Mouse (Mus musculus) intestine, embryonic 16.5 days (tissue): ENCODE measurements around the gene Tnpo1. TPM values are rescaled to one million over a fixed set of nuclear protein-coding genes. Genes with fewer than 3 reads are reported as not detected.
"Not testable (repeated sequence)": the region's sequence is repeated elsewhere in the genome, so short reads cannot be mapped to it uniquely, and the experiment has no call there.

Source experiments
- ATAC-seq: fragments of 200-750 bp; cut with Nextera tagmentation; 2 replicates; pipeline ENCODE4 v1.8.0; 2017; ENCODE audit warnings: moderate TSS enrichment, moderate library complexity
- H3K27ac ChIP-seq: fragments of 300-500 bp; sonication (generic); 2 replicates; pipeline ENCODE4 v1.5.1; 2014; ENCODE audit warnings: mild to moderate bottlenecking, low read length
- H3K27me3 ChIP-seq: fragments of 300-500 bp; sonication (generic); replicated peaks from 2 replicates; pipeline ENCODE4 v1.6.1; 2014; ENCODE audit warnings: low read length, control low read depth, mixed read lengths; ENCODE audit not compliant: control insufficient read depth, insufficient read depth
- H3K36me3 ChIP-seq: fragments of 300-500 bp; sonication (generic); 2 replicates; pipeline ENCODE4 v1.6.1; 2014; ENCODE audit warnings: low read length, control low read depth; ENCODE audit not compliant: control insufficient read depth, insufficient read depth
- H3K4me1 ChIP-seq: fragments of 300-500 bp; sonication (generic); 2 replicates; pipeline ENCODE4 v1.6.1; 2014; ENCODE audit warnings: low read length, control low read depth, mixed read lengths; ENCODE audit not compliant: control insufficient read depth, insufficient read depth
- H3K4me2 ChIP-seq: fragments of 300-500 bp; sonication (generic); 2 replicates; pipeline ENCODE4 v1.6.1; 2014; ENCODE audit warnings: low read depth, low read length, control low read depth
- H3K4me3 ChIP-seq: fragments of 300-500 bp; sonication (generic); 2 replicates; pipeline ENCODE4 v1.5.1; 2014; ENCODE audit warnings: mild to moderate bottlenecking, low read length
- H3K9ac ChIP-seq: fragments of 300-500 bp; sonication (generic); 2 replicates; pipeline ENCODE4 v1.6.1; 2014; ENCODE audit warnings: low read depth, low read length
- H3K9me3 ChIP-seq: fragments of 300-500 bp; sonication (generic); 2 replicates; pipeline ENCODE4 v1.6.1; 2016; ENCODE audit warnings: low read length, control low read depth; ENCODE audit not compliant: control insufficient read depth
- WGBS: fragments of 180-500 bp; shearing (Covaris S2); extraction: QIAGEN DNeasy Blood & Tissue Kit; methylation state at CpG from one replicate; pipeline ENCODE4 v1.1.7; 2014; 5-methylcytosine and 5-hydroxymethylcytosine counted together
- polyA plus RNA-seq: library from polyadenylated mRNA; unstranded; fragments of >200 nt; fragmentation: Nextera tagmentation; extraction: Ambion mirVana; gene quantifications from 2 replicates; pipeline ENCODE4 v1.2.1, GENCODE M21; 2015

The Tnpo1 gene
- polyA plus RNA-seq, 1 experiment from 2014 or later = 50.7 TPM

- Histone ChIP-seq H3K27me3 (no peaks in the 10 kb centered on the region), H3K4me1 (no peaks in the 10 kb centered on the region), H3K9me3 (no peaks in the 10 kb centered on the region), H3K4me3 (no peak overlapping the region), H3K27ac (no peak overlapping the region), H3K9ac (no peak overlapping the region), H3K4me2 (no peak overlapping the region), H3K36me3 (0 out of 2 replicates have a peak, but pooled peaks cover 5% of the 10 kb centered on the region)
- ATAC-seq = no peak
- WGBS = 73% methylated on average over 10 of the region's 10 CpGs
Observed at GRCm38 (mm10) chr13:98832451-98833450, 93.4 kb downstream of the Tnpo1 start.

DNA sequence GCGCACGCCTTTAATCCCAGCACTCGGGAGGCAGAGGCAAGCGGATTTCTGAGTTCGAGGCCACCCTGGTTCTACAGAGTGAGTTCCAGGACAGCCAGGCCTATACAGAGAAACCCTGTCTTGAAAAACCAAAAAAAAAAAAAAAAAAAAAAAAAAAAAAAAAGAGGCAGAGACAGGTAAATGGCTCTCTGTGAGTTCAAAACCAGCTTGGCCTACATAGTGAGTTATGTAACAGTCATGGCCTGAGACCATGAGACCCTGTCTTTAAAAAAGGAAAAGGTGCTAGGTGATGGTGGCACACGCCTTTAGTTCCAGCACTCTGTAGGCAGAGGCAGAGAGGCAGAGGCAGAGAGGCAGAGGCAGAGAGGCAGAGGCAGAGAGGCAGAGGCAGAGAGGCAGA, 97.2 kb downstream of the Tnpo1 start:
- H3K9ac ChIP-seq, H3K27me3 ChIP-seq, H3K4me1 ChIP-seq, H3K9me3 ChIP-seq, H3K27ac ChIP-seq, ATAC-seq, H3K4me2 ChIP-seq, H3K4me3 ChIP-seq, H3K36me3 ChIP-seq: not testable (repeated sequence)
- WGBS = 98% methylated on average over 6 of the region's 6 CpGs

GRCm38 (mm10) chr13:98825574-98825973, 100.6 kb downstream of the Tnpo1 start:
- no peak overlapping the region for H3K27ac ChIP-seq
- no peak overlapping the region for H3K4me3 ChIP-seq
- H3K27me3 ChIP-seq = no peaks in the 10 kb centered on the region
- no peaks in the 10 kb centered on the region for H3K36me3 ChIP-seq
- WGBS = 80% methylated on average over 4 of the region's 4 CpGs
- ATAC-seq = no peak
- H3K9ac ChIP-seq = no peak overlapping the region
- no peaks in the 10 kb centered on the region for H3K4me1 ChIP-seq
- no peaks in the 10 kb centered on the region for H3K9me3 ChIP-seq
- H3K4me2 ChIP-seq = no peak overlapping the region

GRCm38 (mm10) chr13:98819094-98819493, 107.1 kb downstream of the Tnpo1 start:
- Histone ChIP-seq H3K4me2 (no peak overlapping the region), H3K27ac (peak overlapping the region; percentile 82), H3K4me1 (peaks cover 9% of the 10 kb centered on the region; the same call in 1 of the 2 replicates), H3K9me3 (no peaks in the 10 kb centered on the region), H3K9ac (0 out of 2 replicates have a peak overlapping the region, but pooled peaks have one; percentile 30), H3K4me3 (no peak overlapping the region), H3K36me3 (no peaks in the 10 kb centered on the region), H3K27me3 (no peaks in the 10 kb centered on the region)
- WGBS = 40% methylated on average over 2 of the region's 2 CpGs
- ATAC-seq = no peak

- no peaks in the 10 kb centered on the region for H3K27me3 ChIP-seq
- H3K4me1 ChIP-seq = peaks cover 9% of the 10 kb centered on the region; the same call in 1 of the 2 replicates
- no peak overlapping the region for H3K9ac ChIP-seq
- 44% methylated on average over 4 of the region's 4 CpGs for WGBS
- no peak overlapping the region for H3K4me2 ChIP-seq
- peak overlapping the region; percentile 82 for H3K27ac ChIP-seq
- H3K36me3 ChIP-seq = no peaks in the 10 kb centered on the region
- H3K9me3 ChIP-seq = no peaks in the 10 kb centered on the region
- no peak overlapping the region for H3K4me3 ChIP-seq
- ATAC-seq = no peak
Observed at GRCm38 (mm10) chr13:98818205-98818604, 108.0 kb downstream of the Tnpo1 start.

DNA sequence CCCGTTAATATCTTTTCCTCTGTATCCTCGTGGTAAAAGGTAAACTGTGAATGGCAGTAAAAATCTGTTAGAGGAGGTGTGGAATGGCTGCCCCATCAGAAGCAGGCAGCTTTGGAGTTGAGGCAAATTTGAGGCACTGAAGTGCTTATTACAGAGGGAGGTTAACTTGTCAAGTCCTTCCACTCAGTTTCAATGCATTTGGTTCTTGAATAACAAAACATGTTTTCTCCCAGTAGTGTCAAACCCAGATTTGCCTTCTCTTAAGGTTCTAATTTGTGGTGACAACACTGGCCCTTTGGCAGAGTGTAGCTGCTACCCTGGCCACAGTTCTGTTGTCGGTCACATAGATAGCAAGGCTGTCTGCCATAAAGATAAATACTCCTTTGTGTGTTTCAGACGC, 108.4 kb downstream of the Tnpo1 start:
- ATAC-seq = no peak
- H3K9ac ChIP-seq = no peak overlapping the region
- no peak overlapping the region for H3K4me3 ChIP-seq
- H3K27ac ChIP-seq = peak overlapping the region; percentile 82
- H3K36me3 ChIP-seq = no peaks in the 10 kb centered on the region
- WGBS = 36% methylated on average over 4 of the region's 4 CpGs
- H3K4me1 ChIP-seq = peaks cover 9% of the 10 kb centered on the region; the same call in 1 of the 2 replicates
- H3K4me2 ChIP-seq = no peak overlapping the region
- no peaks in the 10 kb centered on the region for H3K27me3 ChIP-seq
- no peaks in the 10 kb centered on the region for H3K9me3 ChIP-seq

- not testable (repeated sequence) for H3K36me3 ChIP-seq, H3K27me3 ChIP-seq, H3K9me3 ChIP-seq, ATAC-seq, H3K27ac ChIP-seq, H3K4me2 ChIP-seq, H3K9ac ChIP-seq, H3K4me3 ChIP-seq, H3K4me1 ChIP-seq
- 77% methylated on average over 4 of the region's 4 CpGs for WGBS
Observed at GRCm38 (mm10) chr13:98816981-98817660, 109.1 kb downstream of the Tnpo1 start.

- 79% methylated on average over 9 of the region's 9 CpGs for WGBS
- no peak overlapping the region for H3K4me2 ChIP-seq
- H3K27ac ChIP-seq = peak overlapping the region; percentile 68
- peaks cover 9% of the 10 kb centered on the region for H3K4me1 ChIP-seq
- no peaks in the 10 kb centered on the region for H3K36me3 ChIP-seq
- no peak for ATAC-seq
- no peak overlapping the region for H3K4me3 ChIP-seq
- no peaks in the 10 kb centered on the region for H3K27me3 ChIP-seq
- no peaks in the 10 kb centered on the region for H3K9me3 ChIP-seq
- no peak overlapping the region for H3K9ac ChIP-seq
Observed at GRCm38 (mm10) chr13:98816571-98816970, 109.6 kb downstream of the Tnpo1 start.

- under 1% methylated on average over 58 of the region's 61 CpGs for WGBS
- peak within 1 kb of the TSS; percentile 98 for H3K27ac ChIP-seq
- no peaks in the 10 kb centered on the region for H3K27me3 ChIP-seq
- H3K4me3 ChIP-seq = peak within 1 kb of the TSS; percentile 91
- H3K9me3 ChIP-seq = no peaks in the 10 kb centered on the region
- peak within 1 kb of the TSS; percentile 65 for H3K4me2 ChIP-seq
- peak; percentile 94 for ATAC-seq
- peak within 1 kb of the TSS; percentile 98 for H3K9ac ChIP-seq
- peaks cover 11% of the 10 kb centered on the region for H3K4me1 ChIP-seq
- H3K36me3 ChIP-seq = no peaks in the 10 kb centered on the region
Observed at GRCm38 (mm10) chr13:98815147-98815785, 110.9 kb downstream of the Tnpo1 start, which contains the start of gene Fcho2. Fcho2 (minus strand) TSS chr13:98815449.
